Mouse (Mus musculus) limb, embryonic 13.5 days (tissue): ENCODE data around the gene Fbxo42. TPM values are rescaled to one million over a fixed set of nuclear protein-coding genes. Genes with fewer than 3 reads are reported as not detected.
"Not testable (repeated sequence)": the region's sequence is repeated elsewhere in the genome, so short reads cannot be mapped to it uniquely, and the experiment has no call there.

Experiments used
- ATAC-seq: fragments of 200-750 bp; cut with Nextera tagmentation; 2 replicates; pipeline ENCODE4 v1.8.0; 2017; ENCODE audit warnings: low read depth, moderate number of reproducible peaks, moderate TSS enrichment; ENCODE audit not compliant: low FRiP score
- H3K27ac ChIP-seq: fragments of 300-500 bp; sonication (generic); 2 replicates; pipeline ENCODE4 v1.5.1; 2015; ENCODE audit warnings: inconsistent platforms, mild to moderate bottlenecking, moderate library complexity
- H3K27me3 ChIP-seq: fragments of 300-500 bp; sonication (generic); 2 replicates; pipeline ENCODE4 v1.6.1; 2015; ENCODE audit warnings: mild to moderate bottlenecking, inconsistent platforms
- H3K36me3 ChIP-seq: fragments of 300-500 bp; sonication (generic); 2 replicates; pipeline ENCODE4 v1.6.1; 2015; ENCODE audit warnings: inconsistent platforms, mild to moderate bottlenecking, moderate library complexity
- H3K4me1 ChIP-seq: fragments of 300-500 bp; sonication (generic); 2 replicates; pipeline ENCODE4 v1.6.1; 2015; ENCODE audit warnings: inconsistent platforms
- H3K4me2 ChIP-seq: fragments of 300-500 bp; sonication (generic); replicated peaks from 2 replicates; pipeline ENCODE4 v1.6.1; 2015; ENCODE audit warnings: inconsistent platforms, mild to moderate bottlenecking, moderate library complexity
- H3K4me3 ChIP-seq: fragments of 300-500 bp; sonication (generic); 2 replicates; pipeline ENCODE4 v1.5.1; 2015; ENCODE audit warnings: moderate library complexity, mild to moderate bottlenecking, inconsistent platforms
- H3K9ac ChIP-seq: fragments of 300-500 bp; sonication (generic); 2 replicates; pipeline ENCODE4 v1.6.1; 2015; ENCODE audit warnings: mild to moderate bottlenecking, inconsistent platforms
- H3K9me3 ChIP-seq: fragments of 300-500 bp; sonication (generic); 2 replicates; pipeline ENCODE4 v1.6.1; 2016; ENCODE audit warnings: inconsistent platforms
- WGBS: fragments of 180-500 bp; shearing (Covaris S2); methylation state at CpG from one replicate; pipeline ENCODE4 v1.1.7; 2015; 5-methylcytosine and 5-hydroxymethylcytosine counted together
- polyA plus RNA-seq: library from polyadenylated mRNA; unstranded; fragments of >200 nt; fragmentation: Nextera tagmentation; extraction: Ambion mirVana; gene quantifications from 2 replicates; pipeline ENCODE4 v1.2.1, GENCODE M21; 2015

Gene Fbxo42
- polyA plus RNA-seq, 1 experiment from 2014 or later = 27.7 TPM

DNA sequence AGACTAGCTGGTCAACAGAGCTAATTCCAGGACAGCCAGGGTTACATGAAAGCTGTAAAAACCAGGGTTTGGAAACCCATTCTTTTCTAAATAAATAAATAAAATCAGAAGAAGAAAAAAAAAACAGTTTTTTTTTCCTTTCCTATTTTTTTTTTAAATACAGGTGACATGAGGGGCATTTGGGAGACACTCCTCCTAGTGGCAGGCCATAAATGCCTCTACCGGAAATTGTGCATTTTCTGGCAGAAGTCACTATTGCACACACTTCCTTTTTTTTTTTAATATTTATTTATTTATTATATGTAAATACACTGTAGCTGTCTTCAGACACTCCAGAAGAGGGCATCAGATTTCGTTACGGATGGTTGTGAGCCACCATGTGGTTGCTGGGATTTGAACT, 10.0 kb upstream of the Fbxo42 start:
- not testable (repeated sequence) for H3K9me3 ChIP-seq, H3K36me3 ChIP-seq, ATAC-seq, H3K27me3 ChIP-seq, H3K9ac ChIP-seq, H3K27ac ChIP-seq
- peaks cover 55% of the 10 kb centered on the region for H3K4me1 ChIP-seq
- WGBS = 71% methylated on average over 3 of the region's 3 CpGs
- H3K4me2 ChIP-seq = peak overlapping the region; percentile 92
- peak overlapping the region; percentile 91; the same call in 1 of the 2 replicates for H3K4me3 ChIP-seq

DNA sequence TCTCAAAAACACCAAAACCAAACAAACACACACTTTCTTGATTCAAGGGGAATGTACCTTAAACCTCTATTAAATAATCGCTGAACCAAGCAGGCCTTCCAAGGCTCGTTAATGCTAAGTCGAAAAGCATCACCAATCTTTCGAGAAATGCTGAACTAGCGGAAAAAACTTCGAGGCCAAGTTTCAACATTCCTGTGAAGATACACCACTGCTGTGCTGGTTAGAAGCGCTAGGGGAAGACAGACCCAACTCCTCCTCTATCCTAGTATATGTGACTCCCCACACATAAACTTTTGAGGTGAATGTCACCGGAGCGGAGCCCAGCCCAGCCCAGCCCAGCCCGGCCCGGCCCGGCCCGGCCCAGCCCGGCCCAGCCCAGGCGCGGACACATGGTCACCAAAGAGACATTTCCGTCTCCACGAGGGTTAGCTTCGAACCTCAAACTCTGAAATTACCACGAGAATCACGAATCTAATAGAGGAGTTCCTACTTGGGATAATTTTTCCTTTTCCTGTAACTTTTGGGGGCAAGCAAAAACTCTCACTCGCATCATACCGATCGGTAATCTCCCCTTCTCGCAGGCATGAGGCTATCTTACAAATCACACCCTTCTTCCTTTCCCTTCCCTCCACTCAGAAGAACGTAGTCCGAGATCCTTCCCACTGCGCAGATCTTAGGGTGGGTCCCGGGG, 9.1 kb upstream of the Fbxo42 start:
- H3K9me3 ChIP-seq = no peaks in the 10 kb centered on the region
- peak overlapping the region; percentile 90 for H3K9ac ChIP-seq
- peak overlapping the region; percentile 93 for H3K27ac ChIP-seq
- 2% methylated on average over 29 of the region's 29 CpGs for WGBS
- no peaks in the 10 kb centered on the region for H3K27me3 ChIP-seq
- ATAC-seq = no peak
- H3K36me3 ChIP-seq = 0 out of 2 replicates have a peak, but pooled peaks cover 4% of the 10 kb centered on the region
- peaks cover 46% of the 10 kb centered on the region for H3K4me1 ChIP-seq
- H3K4me2 ChIP-seq = peak overlapping the region; percentile 92
- H3K4me3 ChIP-seq = peak overlapping the region; percentile 91

DNA sequence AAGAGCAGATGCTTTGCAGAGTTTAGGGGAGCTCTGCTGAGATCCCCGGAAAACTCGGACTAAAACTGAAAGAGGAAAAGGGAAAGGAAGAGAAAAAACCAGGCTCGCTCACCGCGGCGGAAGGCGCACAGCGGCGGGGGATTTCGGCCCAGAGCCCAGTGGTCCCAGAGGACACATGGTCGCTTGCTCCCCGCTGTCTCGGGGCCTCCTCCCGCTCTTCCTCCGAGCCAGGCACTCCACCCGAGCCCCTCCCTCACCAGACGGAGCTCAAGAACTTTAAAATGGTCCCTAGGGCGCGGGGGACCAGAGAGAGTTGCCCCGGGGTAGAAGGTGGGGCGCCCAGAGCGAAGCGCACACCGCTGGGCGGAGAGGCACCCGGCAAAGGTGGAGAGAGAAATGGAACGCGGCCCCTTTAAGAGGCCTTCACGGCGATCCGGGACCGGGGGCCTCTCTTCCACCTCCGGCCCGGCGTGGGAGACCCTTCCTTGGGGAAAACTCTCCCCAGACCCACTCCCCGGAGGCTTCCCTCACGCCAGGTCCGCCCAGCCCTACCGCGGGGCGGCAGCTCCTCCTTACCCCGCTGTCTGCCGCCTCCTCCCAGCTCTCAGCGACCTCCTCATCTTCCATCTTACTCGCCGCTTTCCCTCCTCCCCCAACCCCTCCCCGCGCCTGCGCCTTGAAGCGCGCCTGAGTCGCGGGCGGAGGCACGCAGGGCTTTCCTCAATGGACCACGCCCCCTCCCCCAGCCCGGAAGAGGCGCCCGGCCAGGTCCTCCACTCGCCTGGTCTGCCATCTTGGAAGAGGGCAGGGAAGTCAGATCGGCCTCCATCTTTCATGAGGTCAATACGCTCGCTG, 8.4 kb upstream of the Fbxo42 start, which contains the start of gene Szrd1:
Gene Szrd1 (minus strand): TSS at position 660 of the 855 bp plus-strand sequence.
- no peaks in the 10 kb centered on the region for H3K36me3 ChIP-seq
- under 1% methylated on average over 62 of the region's 63 CpGs for WGBS

DNA sequence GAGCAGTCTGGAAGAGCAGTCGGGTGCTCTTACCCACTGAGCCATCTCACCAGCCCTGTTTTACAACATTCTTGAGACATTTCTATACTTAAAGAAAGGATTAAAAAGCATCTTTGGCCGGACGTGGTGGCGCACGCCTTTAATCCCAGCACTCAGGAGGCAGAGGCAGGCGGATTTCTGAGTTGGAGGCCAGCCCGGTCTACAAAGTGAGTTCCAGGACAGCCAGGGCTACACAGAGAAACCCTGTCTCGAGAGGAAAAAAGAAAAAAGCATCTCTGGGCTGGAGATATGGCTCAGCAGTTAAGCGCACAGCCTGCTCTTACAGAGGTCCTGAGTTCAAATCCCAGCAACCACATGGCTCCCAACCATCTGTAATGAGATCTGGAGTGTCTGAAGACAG, 7.4 kb upstream of the Fbxo42 start:
- not testable (repeated sequence) for H3K9ac ChIP-seq, H3K27ac ChIP-seq, H3K4me2 ChIP-seq, H3K9me3 ChIP-seq, H3K36me3 ChIP-seq, H3K4me3 ChIP-seq, H3K27me3 ChIP-seq, ATAC-seq
- WGBS = 88% methylated on average over 9 of the region's 9 CpGs
- H3K4me1 ChIP-seq = peaks cover 31% of the 10 kb centered on the region

More for the DNA sequence above, 8.4 kb upstream of the Fbxo42 start, which contains the start of gene Szrd1:
- Histone ChIP-seq H3K4me2 (peak within 1 kb of the TSS; percentile 92), H3K9ac (peak within 1 kb of the TSS; percentile 90), H3K9me3 (no peaks in the 10 kb centered on the region), H3K4me3 (peak within 1 kb of the TSS; percentile 91), H3K27me3 (no peaks in the 10 kb centered on the region), H3K27ac (peak within 1 kb of the TSS; percentile 93), H3K4me1 (peaks cover 41% of the 10 kb centered on the region)
- peak; percentile 93 for ATAC-seq

DNA sequence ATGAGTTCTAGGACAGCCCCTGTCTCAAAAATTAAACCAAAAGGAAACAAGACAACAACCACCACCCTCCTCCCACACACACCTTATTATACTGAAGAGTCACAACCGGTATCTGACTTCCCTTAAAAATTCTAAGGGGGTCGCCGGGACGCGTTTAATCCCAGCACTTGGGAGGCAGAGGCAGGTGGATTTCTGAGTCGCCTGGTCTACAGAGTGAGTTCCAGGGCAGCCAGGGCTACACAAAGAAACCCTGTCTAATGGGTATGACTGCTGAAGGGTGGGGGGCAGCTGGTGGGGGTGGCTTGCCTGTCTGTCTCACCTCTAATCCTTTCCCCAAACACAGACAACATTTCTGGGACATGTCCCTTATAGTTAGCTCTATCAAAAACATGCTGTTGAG, 6.7 kb upstream of the Fbxo42 start:
- Histone ChIP-seq H3K4me2 (no peak overlapping the region), H3K9me3 (no peaks in the 10 kb centered on the region), H3K4me1 (peaks cover 29% of the 10 kb centered on the region), H3K9ac (no peak overlapping the region), H3K27ac (no peak overlapping the region), H3K36me3 (no peaks in the 10 kb centered on the region), H3K27me3 (no peaks in the 10 kb centered on the region), H3K4me3 (no peak overlapping the region)
- ATAC-seq = no peak
- WGBS = 89% methylated on average over 6 of the region's 6 CpGs

DNA sequence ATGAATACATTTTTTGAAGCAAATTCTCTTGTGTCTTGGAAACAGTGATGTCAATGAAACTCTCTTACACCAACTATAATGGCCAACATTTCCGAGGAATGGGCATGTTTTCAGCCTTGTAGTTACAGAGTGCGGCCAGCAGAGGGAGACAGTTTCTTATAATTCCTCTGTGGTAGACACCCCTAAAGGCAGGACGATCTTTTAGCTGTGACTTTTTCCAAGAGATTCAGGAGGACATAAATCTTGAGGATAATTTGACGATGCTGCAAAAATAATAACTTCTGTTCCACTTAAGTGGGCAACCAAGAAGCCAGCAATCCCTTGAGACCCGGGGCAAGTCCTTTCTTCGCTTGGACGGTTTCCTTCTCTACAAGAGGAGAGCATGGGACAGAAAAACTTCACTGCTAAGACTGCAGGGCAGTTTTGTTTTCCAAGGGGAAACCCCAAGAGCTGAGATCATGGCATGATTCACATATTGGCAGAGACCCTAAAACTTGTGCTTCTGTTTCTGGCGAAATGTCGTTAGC, 5.4 kb upstream of the Fbxo42 start:
- Histone ChIP-seq H3K9me3 (no peaks in the 10 kb centered on the region), H3K4me2 (peak overlapping the region; percentile 27; the same call in 1 of the 2 replicates), H3K9ac (no peak overlapping the region), H3K27me3 (no peaks in the 10 kb centered on the region), H3K36me3 (no peaks in the 10 kb centered on the region), H3K4me1 (peaks cover 21% of the 10 kb centered on the region), H3K27ac (no peak overlapping the region), H3K4me3 (no peak overlapping the region)
- 22% methylated on average over 9 of the region's 9 CpGs for WGBS
- ATAC-seq = no peak

DNA sequence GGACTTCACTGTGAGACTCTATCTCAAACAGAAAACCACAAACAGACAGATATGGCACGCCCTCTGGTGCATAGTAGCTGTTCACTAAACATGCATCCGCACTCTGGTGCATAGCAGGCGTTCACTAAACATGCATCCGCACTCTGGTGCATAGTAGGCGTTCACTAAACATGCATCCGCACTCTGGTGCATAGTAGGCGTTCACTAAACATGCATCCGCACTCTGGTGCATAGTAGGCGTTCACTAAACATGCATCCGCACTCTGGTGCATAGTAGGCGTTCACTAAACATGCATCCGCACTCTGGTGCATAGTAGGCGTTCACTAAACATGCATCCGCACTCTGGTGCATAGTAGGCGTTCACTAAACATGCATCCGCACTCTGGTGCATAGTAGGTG, 2.6 kb upstream of the Fbxo42 start:
- 93% methylated on average over 13 of the region's 16 CpGs for WGBS
- H3K4me3 ChIP-seq, H3K9ac ChIP-seq, H3K4me2 ChIP-seq, H3K9me3 ChIP-seq, H3K27ac ChIP-seq, H3K27me3 ChIP-seq, H3K36me3 ChIP-seq, ATAC-seq: not testable (repeated sequence)
- H3K4me1 ChIP-seq = peaks cover 24% of the 10 kb centered on the region

DNA sequence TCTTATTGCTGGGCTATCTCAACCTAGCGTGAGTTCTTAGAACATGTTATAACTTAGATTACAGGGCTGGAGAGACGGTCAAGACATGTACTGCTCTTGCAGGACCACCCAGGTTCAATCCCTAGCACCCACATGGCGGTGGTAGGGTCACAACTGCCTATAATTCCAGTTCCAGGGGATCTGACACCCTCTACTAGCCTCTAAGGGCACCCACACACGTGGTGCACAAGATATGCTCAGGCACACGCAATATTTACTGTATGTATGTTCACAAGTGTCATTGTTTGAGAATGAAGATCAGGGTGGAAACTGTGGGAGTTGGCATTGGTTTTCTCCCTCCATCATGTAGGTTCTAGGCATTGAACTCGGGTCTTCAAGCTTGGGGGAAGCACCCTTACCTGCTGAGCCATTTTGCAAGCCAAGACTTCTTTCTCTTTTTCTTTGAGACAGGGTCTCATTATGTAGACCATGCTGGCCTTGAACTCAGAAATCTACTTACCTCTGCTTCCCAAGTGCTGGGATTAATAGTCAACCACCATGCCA, 1.2 kb upstream of the Fbxo42 start:
- Histone ChIP-seq H3K9me3 (no peaks in the 10 kb centered on the region), H3K4me3 (no peak overlapping the region), H3K9ac (no peak overlapping the region), H3K4me2 (peak overlapping the region; percentile 86), H3K36me3 (no peaks in the 10 kb centered on the region), H3K4me1 (peaks cover 28% of the 10 kb centered on the region), H3K27ac (no peak overlapping the region), H3K27me3 (no peaks in the 10 kb centered on the region)
- 94% methylated on average over 6 of the region's 6 CpGs for WGBS
- ATAC-seq = no peak

DNA sequence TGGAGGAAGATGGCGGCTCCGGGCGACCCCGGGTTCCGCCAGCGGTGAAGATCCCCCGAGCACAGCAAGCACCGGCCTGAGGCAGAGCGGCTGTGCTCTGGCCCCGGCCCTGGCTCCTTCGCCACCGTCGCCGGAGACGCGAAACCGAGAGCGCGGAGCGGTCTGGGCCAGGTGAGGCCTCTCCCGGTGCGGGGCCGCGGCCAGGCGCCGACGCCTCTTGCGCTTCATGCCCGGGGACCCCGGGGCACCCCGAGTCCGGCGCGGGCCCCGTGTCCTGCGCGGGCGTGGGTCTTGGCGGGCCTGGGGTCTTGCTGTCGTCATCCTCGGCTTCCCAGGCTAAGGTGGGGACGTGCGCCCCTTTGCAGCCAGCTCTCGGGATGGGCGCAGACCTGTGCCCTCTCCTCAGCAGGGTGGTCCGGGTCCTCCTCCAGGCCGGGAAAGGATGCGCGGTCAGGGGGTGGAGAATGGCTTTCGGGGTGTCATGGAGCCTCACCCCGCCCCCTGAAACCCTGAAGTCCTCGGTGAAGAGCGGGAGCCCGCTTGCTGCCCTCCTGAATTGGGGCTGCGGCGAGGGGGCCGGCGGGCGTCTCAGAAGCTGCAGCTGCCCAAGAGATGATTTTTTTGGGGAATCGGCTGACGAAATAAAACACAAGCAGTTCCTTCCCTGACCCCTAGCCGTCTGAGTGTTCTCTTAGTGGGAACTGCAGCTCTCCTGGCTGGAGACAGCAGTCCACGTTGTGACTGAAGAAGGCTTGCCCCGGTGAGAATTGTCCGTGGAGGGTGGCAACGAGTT, 492 bp downstream of the Fbxo42 start:
- H3K27me3 ChIP-seq = no peaks in the 10 kb centered on the region
- ATAC-seq = peak; percentile 75
- H3K27ac ChIP-seq = peak overlapping the region; percentile 92
- peak overlapping the region; percentile 97 for H3K9ac ChIP-seq
- H3K4me1 ChIP-seq = peaks cover 32% of the 10 kb centered on the region
- H3K36me3 ChIP-seq = no peaks in the 10 kb centered on the region
- H3K4me3 ChIP-seq = peak overlapping the region; percentile 99
- no peaks in the 10 kb centered on the region for H3K9me3 ChIP-seq
- H3K4me2 ChIP-seq = peak overlapping the region; percentile 86
- WGBS = under 1% methylated on average over 66 of the region's 66 CpGs

DNA sequence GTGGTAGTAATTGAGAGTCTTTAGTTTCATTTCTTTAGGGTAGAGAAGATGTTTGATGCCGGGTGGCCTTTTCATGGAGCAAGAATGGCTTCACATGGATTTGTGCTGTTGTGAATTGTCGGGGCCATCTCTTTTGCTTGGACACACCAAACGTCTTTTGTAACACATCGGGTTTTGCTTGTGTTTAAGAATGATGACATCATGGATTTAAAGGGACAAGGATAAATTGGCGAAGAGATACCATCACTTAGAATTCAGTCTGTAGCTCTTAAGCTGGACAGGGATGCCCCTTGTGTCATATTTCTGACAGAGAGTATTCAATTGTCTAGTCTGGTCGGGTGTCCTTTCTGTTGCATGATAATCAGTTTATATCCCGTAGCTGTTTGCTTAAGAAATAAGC, 1.4 kb downstream of the Fbxo42 start:
- no peak for ATAC-seq
- peak overlapping the region; percentile 97 for H3K9ac ChIP-seq
- H3K27ac ChIP-seq = no peak overlapping the region
- peak overlapping the region; percentile 86 for H3K4me2 ChIP-seq
- H3K36me3 ChIP-seq = no peaks in the 10 kb centered on the region
- H3K27me3 ChIP-seq = no peaks in the 10 kb centered on the region
- peak overlapping the region; percentile 99 for H3K4me3 ChIP-seq
- peaks cover 32% of the 10 kb centered on the region for H3K4me1 ChIP-seq
- WGBS = 43% methylated on average over 7 of the region's 7 CpGs
- no peaks in the 10 kb centered on the region for H3K9me3 ChIP-seq

DNA sequence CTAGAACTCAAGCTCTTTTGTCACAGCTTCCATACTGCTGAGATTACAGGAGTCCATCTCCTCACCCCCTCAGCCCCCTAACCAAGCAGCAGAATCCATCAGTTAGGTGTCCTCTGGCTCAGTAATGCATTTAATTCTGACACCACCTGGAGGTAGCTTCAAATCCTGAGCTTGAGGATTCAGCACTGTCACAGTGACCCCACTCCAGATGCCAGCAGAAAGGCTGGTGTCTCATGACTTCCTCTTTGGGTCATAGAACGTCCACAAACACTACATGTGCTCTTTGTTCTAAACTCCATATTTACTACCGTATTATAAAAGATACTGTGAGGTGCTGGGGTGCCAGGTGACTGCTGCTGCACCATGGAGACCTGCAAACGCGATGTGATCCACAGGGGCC, 9.8 kb downstream of the Fbxo42 start:
- no peak overlapping the region for H3K27ac ChIP-seq
- H3K9me3 ChIP-seq = no peaks in the 10 kb centered on the region
- no peaks in the 10 kb centered on the region for H3K27me3 ChIP-seq
- ATAC-seq = no peak
- WGBS = 80% methylated on average over 4 of the region's 4 CpGs
- no peak overlapping the region for H3K4me3 ChIP-seq
- H3K9ac ChIP-seq = no peak overlapping the region
- no peak overlapping the region for H3K4me2 ChIP-seq
- H3K36me3 ChIP-seq = no peaks in the 10 kb centered on the region; the same call in 1 of the 2 replicates
- peaks cover 33% of the 10 kb centered on the region for H3K4me1 ChIP-seq
